Mouse (Mus musculus): ENCODE results near the gene Card9.

The Card9 gene

GRCm38 (mm10) chr2:26327852-26328251, 32.9 kb downstream of the Card9 start:
- DNase-seq (ENCODE audit: low spot score in 2 of 2), result no peak

DNA sequence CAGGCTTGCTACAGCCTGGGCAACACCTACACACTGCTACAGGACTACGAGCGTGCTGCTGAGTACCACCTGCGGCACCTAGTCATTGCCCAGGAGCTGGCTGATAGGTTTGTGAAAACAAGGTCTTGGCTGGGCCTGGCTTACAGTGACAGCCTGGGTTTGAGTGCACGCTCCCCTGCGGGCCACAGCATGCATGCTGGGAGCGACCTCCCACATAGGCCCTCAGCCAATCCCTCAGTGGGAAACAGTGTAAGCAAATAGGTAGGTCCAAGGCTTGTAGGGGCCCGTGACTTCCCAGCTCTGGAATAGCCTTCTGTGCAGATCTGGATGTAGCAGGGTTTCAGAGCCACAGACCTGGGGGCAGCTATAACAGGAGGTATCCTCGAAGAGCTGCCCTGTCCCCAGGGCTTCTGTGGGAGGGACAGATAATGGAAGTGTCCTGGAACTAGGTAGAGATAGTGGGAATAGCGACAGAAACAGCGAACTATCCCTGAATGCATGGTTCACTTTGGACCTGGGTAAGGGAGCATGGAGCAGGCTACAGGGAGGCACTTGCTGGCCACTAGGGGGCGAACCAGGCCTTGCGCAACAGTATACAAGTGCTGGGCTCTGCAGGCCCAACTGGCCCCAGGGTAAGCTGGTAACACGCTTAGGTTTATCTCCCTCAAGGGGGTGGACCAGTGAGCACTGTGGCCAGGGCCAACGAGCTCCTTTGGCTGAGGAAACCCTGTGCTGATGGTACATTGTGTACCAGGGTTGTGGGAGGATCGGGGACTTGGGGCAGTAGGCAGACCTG, 35.1 kb downstream of the Card9 start:
- DNase-seq (ENCODE audit: low spot score in 2 of 2), result no peak

DNA sequence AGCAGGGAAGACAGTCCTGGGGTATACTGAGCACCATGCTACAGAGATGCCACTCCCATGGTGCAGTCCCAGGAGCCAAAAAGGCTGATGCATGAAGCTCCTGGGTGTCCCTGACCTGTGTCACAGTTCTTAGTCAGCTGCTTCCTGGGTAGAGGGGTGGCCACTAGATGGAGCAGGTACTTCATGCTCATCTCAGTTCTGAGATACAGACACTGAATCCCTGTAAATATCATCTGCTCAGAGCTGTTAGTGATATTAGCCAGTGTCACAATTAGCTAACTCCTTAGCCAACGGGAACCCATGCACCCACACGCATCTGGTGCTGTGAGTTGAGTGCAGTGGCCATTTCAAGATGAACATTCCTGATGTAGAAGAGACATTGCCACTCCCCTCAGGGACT, 35.8 kb downstream of the Card9 start:
- peak in 1 of 2 experiments; percentile 69 for DNase-seq (ENCODE audit: low spot score in 2 of 2)

- DNase-seq (ENCODE audit: low spot score in 2 of 2), result no peak
Observed at GRCm38 (mm10) chr2:26323589-26324325, 37.0 kb downstream of the Card9 start.

DNA sequence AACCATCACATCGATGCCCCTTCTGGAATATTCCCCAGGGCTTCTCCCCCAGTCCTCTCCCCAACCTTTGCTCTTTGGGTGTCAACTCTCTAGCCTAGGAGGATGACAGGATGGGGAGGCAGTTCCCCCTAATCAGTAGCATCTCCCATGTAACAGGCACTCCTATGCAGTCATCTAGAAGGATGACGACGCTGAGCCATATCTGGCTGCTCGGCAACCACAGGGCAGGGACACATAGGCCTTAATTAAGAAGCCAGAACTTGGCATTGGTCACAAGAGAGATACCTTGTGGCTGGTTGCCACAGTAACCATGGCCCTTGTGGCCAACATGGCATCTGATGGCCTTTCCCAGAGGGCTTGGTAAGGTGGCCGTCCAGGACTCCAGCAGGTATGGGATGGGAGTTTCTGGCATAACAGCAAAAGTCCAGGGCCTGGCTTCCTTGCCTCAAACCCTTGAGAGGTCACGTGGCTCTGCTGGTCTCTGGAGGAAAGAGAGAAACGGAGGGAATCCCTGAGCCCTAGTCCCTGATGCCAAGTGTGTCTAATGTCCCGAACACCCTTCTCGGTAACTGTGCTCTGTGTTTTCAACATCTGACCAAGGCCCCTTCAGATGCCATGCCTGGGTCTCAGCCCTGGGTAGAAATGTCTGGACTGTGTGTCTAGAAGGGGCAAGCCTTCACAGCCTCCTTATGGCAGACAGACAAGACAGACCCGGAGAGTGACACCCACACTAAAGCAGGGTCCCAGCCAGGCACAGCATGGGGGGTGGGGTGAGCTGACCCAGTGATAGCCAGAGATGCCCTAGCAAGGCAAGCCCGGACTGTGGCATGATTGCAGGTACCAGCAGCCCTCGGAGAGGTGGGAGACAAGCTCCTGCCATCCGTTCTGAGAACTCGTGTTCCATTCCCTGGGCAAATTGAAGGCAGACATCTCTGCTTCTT, 40.2 kb downstream of the Card9 start:
- DNase-seq (ENCODE audit: low spot score in 2 of 2), result no peak

DNA sequence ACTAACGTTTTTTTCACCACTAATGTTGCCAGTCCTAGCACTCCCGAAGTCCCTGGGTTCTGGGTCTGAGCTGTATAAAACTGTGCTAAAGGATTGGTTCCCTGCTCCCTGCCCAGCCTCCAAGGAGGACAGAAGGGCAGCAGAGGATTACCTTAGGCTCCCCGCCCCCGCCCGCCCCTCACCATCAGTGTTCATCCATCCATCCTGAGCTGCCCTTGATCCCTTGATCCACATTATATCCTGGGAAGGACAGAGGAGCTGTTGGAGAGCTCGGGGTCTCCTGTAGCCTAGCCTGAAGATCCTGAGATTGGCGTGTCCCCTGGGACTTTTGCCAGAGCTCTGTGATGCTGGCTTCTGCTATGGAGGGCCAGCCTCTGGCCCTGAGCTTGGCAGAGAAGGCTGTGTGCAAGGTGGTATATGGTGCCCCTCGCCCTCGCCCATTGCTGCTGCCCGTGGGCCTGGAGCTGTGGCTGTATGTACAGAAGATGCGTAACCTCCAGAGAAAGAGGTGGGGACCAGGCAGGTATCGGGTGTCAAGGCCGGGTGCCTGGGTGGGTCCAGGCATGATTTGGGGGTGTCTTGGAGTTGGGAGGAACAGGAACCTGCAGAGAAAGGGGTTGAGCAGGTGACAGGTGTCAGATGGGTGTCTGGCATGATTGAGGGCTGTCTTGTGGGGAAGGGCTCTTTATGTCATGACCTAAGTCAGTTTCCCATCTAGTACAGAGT, 41.0 kb downstream of the Card9 start:
- DNase-seq (ENCODE audit: low spot score in 2 of 2), result no peak

GRCm38 (mm10) chr2:26319109-26319508, 41.6 kb downstream of the Card9 start:
- no peak for DNase-seq (ENCODE audit: low spot score in 2 of 2)

GRCm38 (mm10) chr2:26317991-26318672, 42.6 kb downstream of the Card9 start:
- DNase-seq (ENCODE audit: low spot score in 2 of 2), result no peak

GRCm38 (mm10) chr2:26317371-26317770, 43.3 kb downstream of the Card9 start:
- no peak for DNase-seq (ENCODE audit: low spot score in 2 of 2)

GRCm38 (mm10) chr2:26316576-26317246, 44.0 kb downstream of the Card9 start:
- DNase-seq (ENCODE audit: low spot score in 2 of 2), result no peak

DNA sequence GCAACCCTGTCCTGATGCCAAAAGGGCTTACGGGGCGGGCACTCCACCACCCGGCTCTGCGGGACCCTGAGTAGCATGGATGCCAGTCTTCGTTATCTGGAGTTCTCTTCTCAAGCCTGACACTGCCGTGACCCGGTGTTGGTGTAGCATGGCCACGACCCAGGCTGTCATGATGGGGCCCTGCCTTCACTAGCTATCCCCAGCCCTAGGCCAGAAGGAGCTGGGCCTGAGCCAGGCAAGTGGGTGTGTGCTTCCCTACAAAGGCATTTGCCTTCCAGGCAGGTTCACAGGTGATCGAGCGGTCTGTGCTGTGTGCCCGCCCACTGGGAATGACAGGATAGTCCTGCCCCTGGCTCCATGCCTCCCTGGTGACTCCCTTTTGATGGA, 44.8 kb downstream of the Card9 start:
- DNase-seq (ENCODE audit: low spot score in 2 of 2), result peak in 1 of 2 experiments; percentile 57

GRCm38 (mm10) chr2:26315072-26315924, 45.4 kb downstream of the Card9 start, which contains the start of gene Gpsm1:
Gene Gpsm1, plus strand, starts transcription at chr2:26315515.
- DNase-seq (ENCODE audit: low spot score in 2 of 2), result peak; percentile 65 to 72

- DNase-seq (ENCODE audit: low spot score in 2 of 2), result no peak
Observed at GRCm38 (mm10) chr2:26314281-26315071, 46.2 kb downstream of the Card9 start.

GRCm38 (mm10) chr2:26313394-26313793, 47.3 kb downstream of the Card9 start:
- DNase-seq (ENCODE audit: low spot score in 2 of 2), result no peak

GRCm38 (mm10) chr2:26312812-26313211, 47.9 kb downstream of the Card9 start:
- DNase-seq (ENCODE audit: low spot score in 2 of 2), result no peak

DNA sequence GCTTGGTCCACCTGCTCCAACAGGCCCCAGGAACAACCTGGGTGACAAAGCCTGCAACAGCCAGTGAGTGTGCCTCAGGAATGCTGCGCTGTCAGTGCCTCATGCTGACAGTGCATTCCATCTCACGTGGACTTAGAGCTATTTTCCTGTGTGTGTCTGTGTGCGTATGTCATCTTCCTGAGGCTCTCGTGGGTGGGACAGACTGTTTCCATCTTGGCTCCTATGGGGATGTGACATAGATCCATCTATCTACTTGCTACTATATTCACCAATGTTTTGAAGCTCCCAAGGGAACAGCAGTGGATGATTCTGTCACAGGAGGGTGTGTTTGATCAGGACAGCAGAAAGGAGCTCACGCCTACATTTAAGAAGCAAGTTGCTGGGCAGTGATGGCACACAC, 48.8 kb downstream of the Card9 start:
- DNase-seq (ENCODE audit: low spot score in 2 of 2), result no peak

DNA sequence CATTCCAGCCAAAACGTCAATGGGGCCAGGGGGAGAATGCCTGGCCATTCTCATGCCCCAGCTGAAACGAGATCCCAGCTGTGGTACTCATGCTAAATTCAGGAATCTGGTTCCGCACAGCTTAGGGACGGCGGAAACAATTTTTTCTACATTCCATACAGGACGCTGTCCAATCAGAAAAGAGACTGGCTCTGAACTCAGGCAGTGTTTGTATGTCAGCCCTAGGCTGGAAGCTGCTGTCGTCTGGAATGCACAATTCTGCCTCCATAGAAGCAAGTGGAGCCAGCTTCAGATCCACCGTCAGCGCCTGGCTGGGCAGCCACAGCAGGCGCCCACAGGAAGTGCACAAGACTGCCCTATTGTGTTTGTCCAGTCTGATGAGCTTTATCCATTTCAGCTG, 51.0 kb downstream of the Card9 start:
- no peak for DNase-seq (ENCODE audit: low spot score in 2 of 2)

- DNase-seq (ENCODE audit: low spot score in 2 of 2), result no peak
Observed at GRCm38 (mm10) chr2:26306702-26307101, 54.0 kb downstream of the Card9 start.

Measured in frontal cortex, postnatal 36 days (tissue).